Comparison of ENCODE assay signal across 23 mouse cellular contexts in genomic region chr17:72845521-72845920, GRCm38 (mm10).
"Had no signal": no experiment of that assay in that cellular context is flagged by ENCODE, and none has a peak within 500 bp of the region (broad histone marks: within the 10 kb centered on the region; RNA-seq: fewer than 3 reads in every experiment).

No protein-coding gene starts in this region.

- H3K9me3 ChIP-seq: heart, embryonic 13.5 days; heart, embryonic 15.5 days; hindbrain, embryonic 10.5 days; hindbrain, embryonic 12.5 days; intestine, embryonic 15.5 days; kidney, embryonic 15.5 days; limb, embryonic 10.5 days; limb, embryonic 12.5 days had no signal

- H3K27ac ChIP-seq: heart, adult 2 months; heart, embryonic 13.5 days; heart, embryonic 15.5 days; hindbrain, embryonic 10.5 days; hindbrain, embryonic 12.5 days; hindbrain, embryonic 14.5 days; intestine, embryonic 15.5 days; kidney, embryonic 15.5 days; kidney, postnatal 0 days; layer of hippocampus, adult 2 months; left cerebral cortex, adult 2 months; limb, embryonic 10.5 days; limb, embryonic 12.5 days; liver, embryonic 14.5 days had no signal

- H3K9ac ChIP-seq: heart, embryonic 13.5 days; heart, embryonic 15.5 days; hindbrain, embryonic 12.5 days; hindbrain, embryonic 14.5 days; intestine, embryonic 15.5 days; kidney, embryonic 15.5 days; limb, embryonic 12.5 days; liver, embryonic 14.5 days had no signal

- H3K27me3 ChIP-seq: heart, embryonic 13.5 days; heart, embryonic 15.5 days; hindbrain, embryonic 12.5 days; intestine, embryonic 15.5 days; kidney, embryonic 15.5 days; limb, embryonic 12.5 days had no signal

- H3K4me1 ChIP-seq: hindbrain, embryonic 10.5 days; hindbrain, embryonic 12.5 days; intestine, embryonic 15.5 days; limb, embryonic 10.5 days; limb, embryonic 12.5 days had no signal

- H3K4me3 ChIP-seq: heart, adult 2 months; heart, embryonic 13.5 days; heart, embryonic 15.5 days; hindbrain, embryonic 10.5 days; hindbrain, embryonic 12.5 days; intestine, embryonic 15.5 days; kidney, embryonic 15.5 days; layer of hippocampus, adult 2 months; left cerebral cortex, adult 2 months; limb, embryonic 10.5 days; limb, embryonic 12.5 days had no signal

- H3K4me2 ChIP-seq: heart, embryonic 11.5 days; heart, embryonic 13.5 days; heart, embryonic 15.5 days; hindbrain, embryonic 12.5 days; hindbrain, embryonic 14.5 days; intestine, embryonic 15.5 days; kidney, embryonic 15.5 days; limb, embryonic 12.5 days had no signal

- DNase-seq: gastrocnemius, postnatal 14 days; heart, adult 2 months; heart, postnatal 4 days; kidney, adult 18-20 months; kidney, postnatal 4 days; liver had no signal

- H3K36me3 ChIP-seq: intestine, embryonic 15.5 days; limb, embryonic 10.5 days had no signal

- ATAC-seq: hindbrain, embryonic 16.5 days; inflammation-experienced regulatory T-cells, adult 6 months; intestine, embryonic 15.5 days; intestine, postnatal 0 days had no signal
